Mouse (Mus musculus) megakaryocyte, adult 5-6 weeks (primary cell): ENCODE results near the gene Camk1d. TPM values are rescaled to one million over a fixed set of nuclear protein-coding genes. Genes with fewer than 3 reads are reported as not detected.
"Not testable (repeated sequence)": the region's sequence is repeated elsewhere in the genome, so short reads cannot be mapped to it uniquely, and the experiment has no call there.

Experiments used
- ATAC-seq: 2 replicates; pipeline ENCODE4 v1.8.0; 2016; ENCODE audit warnings: mild to moderate bottlenecking, inconsistent platforms; ENCODE audit not compliant: poor library complexity, severe bottlenecking
- total RNA-seq, 2 experiments: library from RNA; stranded (forward) in 1 of 2; stranded (reverse) in 1 of 2; fragments of 153-499, 151-499 nt in 1 of 2; fragments of 221-1000, 200-1000 nt in 1 of 2; gene quantifications; 2 replicates each; pipeline versions ENCODE4 v1.2.3 to v1.2.4; 2015 to 2017

The Camk1d gene
- total RNA-seq, 2 experiments from 2014 or later: 31.3 to 56.3 TPM

DNA sequence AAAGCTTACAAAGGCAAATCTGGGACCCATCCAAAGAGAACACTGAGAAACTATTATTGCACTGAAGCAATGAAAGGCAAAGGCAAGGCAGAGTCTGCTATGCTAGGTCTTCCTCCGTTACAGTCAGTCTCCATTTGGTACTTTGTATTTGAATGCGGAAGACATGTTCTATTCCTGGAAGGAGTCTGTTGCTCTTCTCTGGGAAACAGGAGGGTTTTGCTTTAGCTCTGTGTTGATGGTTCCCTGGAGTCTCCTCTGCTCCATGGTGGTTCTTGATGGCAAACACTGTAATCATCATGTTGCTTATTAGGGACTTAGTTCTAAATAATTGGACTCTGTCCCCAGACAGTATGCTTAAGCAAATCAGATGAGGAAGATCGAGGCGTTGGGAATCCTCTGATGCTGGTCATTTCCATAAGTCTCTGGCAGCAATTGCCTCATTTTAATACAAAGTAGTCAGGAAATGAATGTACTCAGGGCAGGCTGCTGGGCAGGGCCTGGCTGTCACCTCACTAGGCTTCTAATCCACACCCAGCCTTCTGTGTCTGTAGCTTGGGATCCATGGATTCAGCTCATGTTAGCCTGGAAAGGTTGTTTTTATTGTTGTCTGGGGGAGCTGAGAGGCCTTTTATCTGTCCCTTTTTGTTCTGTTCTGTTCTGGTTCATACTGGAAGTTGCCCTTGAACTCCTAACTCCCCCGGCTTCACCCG, 129.8 kb downstream of the Camk1d start:
- no peak for ATAC-seq

DNA sequence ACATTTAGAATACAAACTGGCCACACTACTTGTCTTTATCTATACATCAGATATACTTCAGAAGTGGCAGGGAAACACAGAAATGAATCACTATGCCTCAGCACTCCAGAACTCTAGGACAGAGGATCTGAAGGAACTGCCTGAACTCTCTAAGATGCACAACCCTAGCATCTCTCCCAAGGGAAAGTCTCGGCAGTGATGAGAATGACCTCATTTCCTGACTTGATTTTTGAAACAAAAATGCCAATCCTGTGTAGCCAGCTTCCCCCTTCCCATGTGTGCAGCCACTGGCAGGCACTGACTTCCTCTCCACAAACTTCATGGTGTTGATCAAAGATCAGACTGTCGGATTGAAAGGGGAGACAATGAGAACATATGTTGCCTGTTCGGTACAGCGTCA, 134.9 kb downstream of the Camk1d start:
- no peak for ATAC-seq

DNA sequence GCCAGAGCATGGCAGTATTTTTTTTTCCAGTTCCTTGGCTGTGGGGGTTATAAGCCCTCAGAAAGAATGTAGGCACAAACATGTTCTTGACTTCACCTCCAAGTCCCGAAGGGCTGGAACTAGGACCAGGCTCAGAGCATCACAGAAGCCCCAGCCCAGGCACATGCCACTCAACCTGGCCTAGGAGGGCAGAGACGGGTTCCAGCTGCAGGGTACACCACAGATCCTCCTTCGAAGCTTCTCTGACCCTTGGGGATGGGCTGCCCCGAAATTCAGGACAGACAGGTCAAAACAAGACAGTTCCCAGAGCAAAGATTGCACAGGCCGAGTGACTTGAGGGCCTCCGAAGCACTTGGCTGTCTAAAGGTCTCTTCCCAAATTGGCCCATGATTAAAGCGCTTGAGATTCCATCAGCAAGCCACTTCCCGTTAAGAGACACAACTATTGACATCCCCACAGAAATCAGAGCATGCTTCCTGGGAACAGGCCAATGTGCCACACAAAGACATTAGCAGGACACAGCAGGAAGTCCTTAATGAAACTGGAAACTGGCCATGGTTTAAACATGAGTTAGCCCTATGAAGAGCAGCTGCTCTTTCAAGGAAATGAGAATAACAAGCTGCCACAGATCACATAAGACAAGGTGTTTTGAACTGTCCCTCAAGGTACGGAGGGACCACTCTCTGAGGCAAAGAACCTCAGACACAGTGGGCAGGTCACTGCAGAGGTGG, 136.8 kb downstream of the Camk1d start:
- ATAC-seq: no peak

DNA sequence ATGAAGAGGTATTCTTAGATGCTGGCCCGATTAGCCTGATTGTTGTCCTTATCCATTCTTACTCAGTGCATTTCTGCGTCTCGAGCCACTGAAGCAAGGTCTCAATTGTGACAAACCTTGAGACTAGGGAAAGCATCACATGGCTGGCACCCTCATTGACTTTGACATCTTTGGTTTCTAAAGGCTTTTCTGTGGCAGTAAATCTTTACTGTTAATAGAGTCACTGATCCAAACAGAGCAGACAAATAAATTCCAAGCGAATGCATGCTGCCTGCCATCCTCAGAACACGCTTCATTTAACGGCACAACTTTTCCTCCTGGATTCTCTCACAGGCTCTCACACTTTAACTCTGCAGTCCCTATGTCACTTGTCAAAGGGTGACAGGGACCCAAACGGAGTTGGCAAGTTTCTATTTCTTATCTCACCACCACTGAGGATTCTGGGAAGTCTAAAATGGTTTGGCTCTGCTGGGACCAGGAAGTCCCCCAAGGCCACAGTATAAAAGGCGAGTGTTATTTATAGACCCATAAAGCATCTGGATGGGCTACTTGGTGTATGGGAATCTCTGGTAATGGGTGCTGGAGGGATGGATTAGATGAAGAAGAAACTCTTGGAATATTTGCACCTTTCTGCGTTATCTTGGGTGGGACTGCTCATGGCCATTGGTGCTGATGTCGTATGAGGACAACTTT, 141.9 kb downstream of the Camk1d start:
- ATAC-seq: no peak

DNA sequence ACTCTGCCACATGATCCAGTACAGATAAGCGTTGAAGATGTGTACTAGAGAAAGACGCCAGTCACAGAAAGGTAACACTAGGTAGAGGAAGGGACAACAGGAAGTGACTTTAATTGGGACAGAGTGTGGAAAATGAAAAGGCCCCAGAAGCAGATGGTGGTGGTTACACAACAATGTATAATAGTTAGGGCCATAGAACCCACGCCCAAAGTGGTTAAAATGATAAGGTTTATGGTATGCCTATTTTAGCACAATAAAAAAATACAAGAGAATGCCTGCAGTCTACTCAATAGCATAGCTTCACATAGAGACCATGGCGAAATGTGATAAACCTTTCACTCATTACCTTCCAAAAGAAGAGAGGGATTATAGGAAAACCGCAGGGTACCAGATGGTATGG, 147.7 kb downstream of the Camk1d start:
- no peak for ATAC-seq

DNA sequence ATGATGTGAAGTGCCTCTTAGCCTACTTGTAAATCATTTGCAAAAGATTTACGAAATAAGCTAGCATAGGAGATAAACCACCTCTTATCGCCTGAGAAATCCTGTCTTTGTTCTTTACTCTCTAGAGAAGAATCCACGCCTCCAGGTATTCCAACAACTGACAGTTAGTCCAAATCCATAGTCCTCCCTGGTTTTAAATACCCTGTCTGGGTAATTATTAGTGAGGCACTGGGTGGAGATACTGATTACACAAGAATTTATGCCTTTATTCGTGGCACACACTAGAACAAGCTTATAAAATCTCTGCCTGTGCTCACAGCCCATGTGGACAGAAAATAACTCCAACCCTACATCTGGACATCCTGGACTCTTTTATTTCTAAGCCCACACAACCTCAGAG, 150.6 kb downstream of the Camk1d start:
- ATAC-seq: no peak

DNA sequence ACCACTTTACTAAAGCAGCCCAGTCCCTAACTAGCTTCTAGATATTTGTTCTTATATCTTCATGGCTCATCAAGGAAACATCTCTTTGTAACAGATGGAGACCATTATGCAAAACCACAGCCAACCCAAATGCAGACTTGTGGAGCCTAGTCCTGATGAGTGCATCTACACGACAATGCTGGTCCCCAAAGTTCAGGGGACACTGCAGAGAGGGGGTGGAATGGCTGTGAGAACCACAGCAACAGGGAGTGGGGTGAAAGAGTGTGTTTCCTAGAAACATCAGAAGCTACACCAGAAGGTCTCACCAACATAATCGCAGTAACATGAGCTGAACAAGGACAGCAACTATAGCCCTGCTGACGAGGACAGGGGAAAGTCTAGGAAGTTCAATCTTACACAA, 152.9 kb downstream of the Camk1d start:
- no peak for ATAC-seq

DNA sequence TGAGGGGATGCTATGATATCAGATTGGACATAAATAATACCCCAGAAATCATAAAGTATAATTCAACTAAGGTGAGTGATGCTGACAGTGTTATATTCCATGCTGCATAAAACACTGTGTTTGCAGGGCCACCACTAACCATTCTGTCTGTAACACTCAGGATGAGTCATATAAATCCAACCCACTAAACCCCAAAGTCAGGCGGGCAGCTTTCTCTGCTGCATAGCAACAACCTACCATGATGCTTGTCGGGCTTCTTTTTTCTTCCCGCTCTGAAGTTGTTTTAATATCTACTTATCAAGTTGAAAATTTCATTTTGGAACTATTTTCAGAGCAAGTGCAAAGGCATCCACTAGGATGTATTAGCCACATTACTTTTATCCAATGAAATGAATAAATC, 161.1 kb downstream of the Camk1d start:
- ATAC-seq: no peak

DNA sequence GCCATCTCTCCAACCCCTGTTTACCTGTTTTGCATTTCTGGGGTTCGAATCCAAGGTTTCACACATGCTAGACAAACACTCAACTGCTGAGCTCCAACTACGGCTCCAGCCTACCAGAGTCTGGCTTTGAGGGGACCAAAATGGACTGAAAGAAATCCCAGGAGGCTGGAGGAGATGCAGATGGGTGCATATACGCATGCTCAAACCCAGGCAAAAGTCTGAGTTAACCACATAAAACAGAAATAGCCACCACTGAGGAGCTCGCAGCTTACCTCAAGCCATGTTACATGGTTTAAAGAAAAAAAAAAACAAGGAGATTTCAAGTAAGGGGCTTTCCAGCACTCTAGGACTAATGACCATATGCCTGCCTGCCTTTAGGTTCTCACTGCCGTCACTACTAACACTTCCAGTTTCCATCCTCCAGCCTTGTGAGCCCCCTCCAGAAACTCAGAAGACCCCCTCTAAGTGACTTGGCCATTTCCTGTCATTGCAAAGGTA, 162.5 kb downstream of the Camk1d start:
- ATAC-seq: no peak

DNA sequence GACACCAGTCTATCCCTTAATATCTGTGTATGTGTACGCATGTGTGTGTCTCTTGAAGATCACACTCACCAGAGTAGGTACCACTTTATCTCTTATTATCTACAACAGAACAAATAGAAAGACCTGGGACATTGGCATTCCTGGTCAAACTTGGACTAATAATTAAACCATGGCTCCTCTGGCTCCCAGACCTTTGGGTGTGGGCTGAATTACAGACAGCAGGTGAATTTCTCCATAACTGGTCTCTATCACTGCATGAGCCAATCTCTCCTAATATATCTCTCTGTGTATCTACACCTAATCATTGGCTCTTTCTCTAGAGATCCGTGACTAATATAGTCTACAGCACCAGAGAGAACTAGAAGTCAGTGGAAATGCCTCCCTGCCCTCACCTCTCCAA, 165.0 kb downstream of the Camk1d start:
- ATAC-seq: no peak

DNA sequence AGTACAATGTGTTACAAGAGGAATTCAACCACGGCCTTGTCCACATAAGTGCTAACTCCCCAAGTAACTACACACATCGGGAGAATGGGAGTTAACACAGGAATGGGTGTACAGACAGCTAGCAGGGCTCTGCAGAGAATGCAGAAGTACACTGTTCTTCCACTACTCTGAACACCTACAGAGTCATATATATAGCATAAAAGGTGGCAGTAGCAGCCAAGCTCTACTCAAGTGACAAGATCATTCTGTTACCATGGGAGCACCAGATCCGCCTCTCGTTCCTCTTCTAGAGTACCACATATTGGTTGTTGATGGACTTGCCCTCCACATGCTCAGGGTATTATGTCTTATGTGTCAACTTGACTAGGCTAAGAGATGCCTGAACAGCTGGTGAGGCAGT, 165.4 kb downstream of the Camk1d start:
- no peak for ATAC-seq

DNA sequence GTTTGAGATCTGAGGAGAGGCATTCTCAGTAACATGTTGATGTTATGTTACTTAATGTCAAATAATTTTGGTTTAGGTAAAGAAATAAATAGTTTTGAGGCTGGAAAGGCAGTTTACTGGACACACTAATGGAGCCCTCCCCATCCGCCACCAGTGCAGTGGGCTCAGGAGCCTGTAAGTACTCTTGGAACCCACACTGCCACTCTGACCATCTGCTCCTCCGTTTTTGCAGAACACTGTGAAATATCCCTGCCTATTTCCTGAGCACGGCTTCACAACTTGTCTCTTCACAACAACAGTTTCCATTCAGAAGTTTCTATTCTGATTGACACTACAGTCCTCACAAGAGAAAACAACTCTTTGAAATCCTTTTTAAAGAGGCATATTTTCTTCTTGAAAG, 173.4 kb downstream of the Camk1d start:
- no peak for ATAC-seq

DNA sequence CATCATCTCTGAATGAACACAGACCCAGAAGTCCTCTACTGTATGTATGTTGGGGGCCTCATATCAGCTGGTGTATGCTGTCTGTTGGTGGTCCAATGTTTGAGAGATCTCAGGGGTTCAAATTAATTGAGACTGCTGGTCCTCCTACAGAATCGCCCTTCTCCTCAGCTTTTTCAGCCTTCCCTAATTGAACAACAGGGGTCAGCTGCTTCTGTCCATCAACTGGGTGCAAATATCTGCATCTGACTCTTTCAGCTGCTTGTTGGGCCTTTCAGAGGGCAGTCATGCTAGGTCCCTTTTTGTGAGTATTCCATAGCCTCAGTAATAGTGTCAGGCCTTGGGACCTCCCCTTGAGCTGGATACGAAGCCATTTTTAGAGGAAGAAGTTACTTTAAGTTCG, 174.4 kb downstream of the Camk1d start:
- not testable (repeated sequence) for ATAC-seq

DNA sequence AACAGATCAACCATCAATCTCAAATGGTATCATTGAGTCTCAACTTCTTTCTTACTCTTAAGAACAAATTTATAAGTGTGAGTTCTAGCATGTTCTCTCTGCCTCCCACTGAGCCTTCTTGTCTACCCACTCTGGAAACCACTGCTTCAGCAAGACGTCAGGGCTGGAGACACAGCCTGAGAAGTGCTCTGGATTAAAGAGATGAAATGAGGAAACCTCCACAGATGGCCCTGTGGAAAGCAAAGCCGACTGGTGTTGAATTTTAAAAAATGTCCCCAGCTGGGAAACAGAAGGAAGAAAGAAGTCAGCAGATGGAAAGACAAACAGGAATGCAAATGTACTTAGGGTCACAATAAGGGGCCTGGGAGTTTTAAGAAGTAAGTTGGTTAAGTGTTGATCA, 180.4 kb downstream of the Camk1d start:
- ATAC-seq: no peak

DNA sequence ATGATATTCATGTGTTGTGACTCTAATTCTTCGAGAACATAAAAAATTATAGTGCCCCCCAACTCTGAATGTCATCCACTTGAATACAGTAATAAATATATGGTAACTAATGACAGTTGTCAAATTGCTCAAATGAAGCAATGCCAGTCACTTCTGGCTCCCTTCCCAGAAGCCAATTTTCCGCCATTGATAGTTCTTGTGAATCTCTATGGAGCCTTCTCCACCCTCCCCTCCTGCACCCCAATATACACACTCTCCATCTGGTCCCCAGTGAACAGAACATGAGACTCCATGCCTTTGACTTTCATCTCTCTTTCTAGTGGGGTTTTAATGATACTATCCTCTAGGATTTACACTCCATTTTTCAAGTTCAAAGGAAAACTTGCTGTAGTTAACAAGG, 184.3 kb downstream of the Camk1d start:
- no peak for ATAC-seq

DNA sequence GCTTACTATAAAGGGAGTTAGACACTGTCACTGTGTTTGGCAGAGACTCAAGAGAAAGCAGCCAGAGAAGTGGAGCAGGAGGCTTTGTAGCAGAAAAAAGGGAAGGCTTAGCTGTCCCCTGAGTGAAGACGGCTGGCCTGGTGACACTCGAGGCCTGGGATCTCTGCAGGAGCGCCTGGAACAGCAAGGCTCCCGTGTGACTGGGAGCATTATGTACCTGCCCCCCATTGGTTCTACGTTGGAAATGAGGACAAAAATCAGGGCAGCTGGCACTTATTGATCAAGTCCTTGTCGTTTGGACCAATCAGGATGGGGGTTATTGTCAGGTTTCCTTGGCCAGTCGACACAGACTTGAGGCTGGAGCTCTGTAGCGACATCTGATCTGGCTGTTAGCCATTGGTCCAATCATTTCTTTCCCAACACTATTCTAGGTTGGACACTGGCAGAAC, 195.1 kb downstream of the Camk1d start:
- no peak for ATAC-seq

DNA sequence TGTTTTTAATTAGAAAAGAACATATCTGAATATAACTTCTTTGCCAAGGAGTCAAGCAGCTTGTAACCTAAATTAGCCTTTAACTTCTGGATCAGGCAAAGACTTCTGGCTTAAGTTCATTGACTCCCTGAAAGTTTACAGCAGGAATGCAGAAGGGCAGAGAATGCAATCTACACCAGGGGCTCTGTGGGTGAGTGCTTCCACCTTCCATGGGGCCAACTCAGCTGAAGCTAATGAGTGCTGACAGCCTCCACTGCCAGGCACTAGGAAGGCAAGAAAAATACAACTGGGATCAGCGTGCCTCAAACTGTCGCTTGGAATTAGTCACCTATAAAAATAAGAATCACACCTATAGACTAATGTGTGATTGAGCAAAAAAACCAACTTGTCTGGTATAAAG, 199.2 kb downstream of the Camk1d start:
- no peak for ATAC-seq

DNA sequence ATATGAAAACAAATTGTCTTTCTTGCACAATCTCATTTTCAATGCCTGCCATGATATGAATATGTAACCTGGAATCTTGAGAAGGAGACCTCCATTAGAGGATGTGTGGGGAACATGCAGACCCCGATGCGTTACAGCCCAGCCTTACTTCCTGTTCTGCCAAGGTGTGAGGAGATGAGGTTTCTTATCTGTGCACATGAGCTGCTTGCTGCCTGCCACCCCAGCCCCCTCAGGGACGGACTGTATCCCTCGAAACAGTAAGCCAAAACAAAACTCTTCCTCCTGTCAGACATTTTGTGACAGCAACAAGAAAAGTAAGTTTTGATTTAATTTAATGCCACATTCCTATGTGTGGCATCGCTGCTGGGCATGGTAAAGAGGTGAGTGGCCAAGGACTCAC, 200.2 kb downstream of the Camk1d start:
- no peak for ATAC-seq

DNA sequence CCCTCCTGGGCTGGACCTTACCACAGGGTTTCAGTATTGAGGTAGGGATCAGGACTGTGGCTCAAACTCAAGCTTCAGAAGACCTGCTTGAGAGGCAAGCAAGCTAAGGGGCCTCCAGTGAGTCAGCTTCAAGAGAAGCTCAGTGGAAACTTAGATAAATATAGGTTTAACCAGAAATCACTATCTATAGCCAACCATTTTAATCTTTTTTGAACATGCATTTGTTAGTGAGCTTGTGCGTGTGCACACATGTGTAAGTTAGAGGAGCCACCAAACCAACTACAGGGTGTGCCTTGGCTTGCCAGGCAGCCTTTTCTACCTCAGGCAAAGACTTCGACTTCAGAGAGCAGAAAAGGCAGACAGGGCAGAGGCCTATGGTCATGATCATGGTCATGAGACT, 200.7 kb downstream of the Camk1d start:
- no peak for ATAC-seq

DNA sequence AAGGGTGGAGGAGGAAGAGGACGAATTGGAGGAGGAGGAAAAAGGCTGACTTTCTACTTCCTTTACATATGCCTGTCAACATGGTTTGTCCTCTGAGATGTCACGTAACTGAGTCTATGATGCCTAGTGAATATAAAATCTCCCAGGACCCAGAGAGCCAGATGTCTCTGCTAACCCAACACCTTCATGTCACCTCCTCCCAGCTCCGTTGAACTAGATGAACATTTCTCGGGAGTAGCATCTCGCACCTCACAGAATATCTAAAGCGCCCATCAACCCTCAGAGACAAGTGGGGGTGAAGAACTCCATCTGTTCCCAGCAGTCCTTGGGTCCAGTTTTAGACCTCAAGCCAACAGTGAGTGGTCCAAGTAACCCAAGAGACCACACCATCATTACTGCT, 204.3 kb downstream of the Camk1d start:
- ATAC-seq: no peak

DNA sequence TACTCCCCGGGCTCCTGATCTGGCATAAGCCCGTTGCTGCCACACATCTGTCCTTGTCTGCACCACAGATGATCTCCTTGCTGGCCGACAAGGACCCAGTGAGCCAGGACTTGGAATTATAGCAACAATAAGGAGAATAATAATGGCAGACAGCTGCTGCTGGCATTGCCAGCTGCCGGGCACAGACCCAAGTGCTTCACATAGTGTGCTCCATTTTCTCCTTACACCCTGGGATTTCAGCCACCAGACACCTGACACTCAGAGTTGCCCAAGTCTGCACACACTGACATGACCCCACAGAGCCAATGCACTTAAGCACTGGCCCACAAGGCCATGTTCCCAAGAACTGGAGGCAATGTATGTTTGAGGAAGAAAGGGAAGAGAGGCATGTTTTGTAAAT, 214.7 kb downstream of the Camk1d start:
- ATAC-seq: no peak

DNA sequence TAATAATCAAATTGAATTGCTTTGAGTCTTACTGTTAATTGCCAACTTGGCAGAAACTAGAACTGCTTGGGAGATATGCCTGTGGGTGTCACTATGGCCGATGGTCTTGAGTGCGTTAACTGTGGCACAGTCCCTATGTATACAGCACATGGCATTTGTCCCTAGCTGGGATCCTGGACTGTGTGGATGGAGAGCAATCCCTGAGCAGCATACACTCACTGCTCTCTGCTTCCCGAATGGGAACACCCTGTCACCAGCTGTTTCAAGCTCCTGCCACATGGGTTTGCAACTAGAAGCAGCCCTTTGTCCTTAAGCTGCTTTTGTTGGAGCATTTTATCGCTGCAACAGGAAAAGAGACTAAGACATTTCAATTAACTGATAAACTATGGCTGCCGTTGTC, 224.4 kb downstream of the Camk1d start:
- ATAC-seq: no peak
